Mouse (Mus musculus): ENCODE results near the gene Kalrn. TPM values are rescaled to one million over a fixed set of nuclear protein-coding genes. Genes with fewer than 3 reads are reported as not detected.
A peak's percentile ranks its signal among the peaks of the same experiment; 100 is the strongest.
"Not testable (repeated sequence)": the region's sequence is repeated elsewhere in the genome, so short reads cannot be mapped to it uniquely, and the experiment has no call there.

Kalrn gene
- polyA plus RNA-seq, 1 experiment: 309 TPM

DNA sequence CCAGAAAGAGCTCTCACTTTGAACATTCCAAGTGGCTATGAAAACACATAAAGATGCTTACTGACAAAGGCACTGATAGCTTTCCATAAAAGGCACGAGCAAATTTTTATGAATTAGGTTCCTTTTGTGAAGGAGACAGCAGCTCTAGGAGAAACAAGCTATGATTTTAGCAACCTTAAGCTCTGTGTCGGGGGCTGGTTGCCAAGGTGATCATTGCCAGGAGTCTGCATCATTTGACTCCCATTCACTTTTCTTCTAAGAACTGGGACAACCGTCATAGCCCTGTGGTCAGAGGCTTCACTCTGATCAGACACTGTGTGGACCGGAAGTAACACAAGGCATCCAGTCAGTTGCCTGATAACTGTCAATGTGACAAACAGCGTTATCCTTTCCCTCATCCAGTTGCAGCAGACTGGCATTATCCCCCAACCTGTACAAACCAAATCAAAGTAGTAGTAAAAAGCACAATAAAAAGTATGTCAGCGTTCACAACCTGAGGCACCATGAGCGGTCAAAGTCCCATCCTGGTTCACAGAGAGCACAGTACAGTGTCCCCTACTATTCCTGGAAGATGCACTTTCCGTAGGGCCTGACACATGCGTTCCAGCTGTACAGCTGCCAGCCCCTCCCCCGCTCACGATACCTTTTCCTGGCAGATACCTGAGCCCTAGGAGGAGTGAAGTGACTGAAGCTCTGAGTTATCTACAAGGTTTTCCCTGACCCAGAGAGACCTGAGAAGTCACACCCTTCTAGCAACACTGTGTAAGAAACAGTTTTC is 253.1 kb downstream of the Kalrn start:
- peaks cover 2% of the 10 kb centered on the region for H3K9me3 ChIP-seq
- no peak overlapping the region for H3K4me3 ChIP-seq (replicated peaks)
- H3K4me1 ChIP-seq: peaks cover 9% of the 10 kb centered on the region
- H3K36me3 ChIP-seq (replicated peaks; ENCODE audit: low read length): no peaks in the 10 kb centered on the region
- no peak for TF ChIP-seq FLI1 (IDR thresholded peaks at IDR 0.05; ENCODE audit: low read length)
- TF ChIP-seq GATA1 (IDR thresholded peaks at IDR 0.05; ENCODE audit: borderline replicate concordance, low read length): no peak
- H3K27me3 ChIP-seq (replicated peaks): peaks cover 52% of the 10 kb centered on the region

DNA sequence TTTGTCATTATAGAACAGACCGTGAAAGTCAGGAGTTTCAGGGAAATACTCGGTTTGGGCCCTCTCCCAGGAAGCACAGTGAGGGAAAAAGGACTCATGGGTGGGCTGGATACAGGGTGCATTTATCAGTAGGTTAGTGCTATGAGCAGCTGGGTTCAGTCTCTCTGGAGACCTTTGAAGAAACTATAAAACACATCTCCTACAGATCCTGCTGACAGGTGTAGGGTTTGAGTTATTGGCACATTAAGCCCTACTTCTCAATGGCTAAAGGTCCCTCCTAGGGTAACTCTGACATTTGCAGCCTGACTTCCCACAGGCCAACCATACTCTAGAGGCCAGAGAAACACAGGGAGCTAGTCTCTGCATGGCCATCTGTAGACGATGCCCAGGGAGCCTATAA is 256.2 kb downstream of the Kalrn start:
- Histone ChIP-seq H3K36me3 (replicated peaks; ENCODE audit: low read length) (no peaks in the 10 kb centered on the region), H3K4me1 (peaks cover 5% of the 10 kb centered on the region), H3K9me3 (peaks cover 15% of the 10 kb centered on the region), H3K4me3 (replicated peaks) (no peak overlapping the region), H3K27me3 (replicated peaks) (peaks cover 44% of the 10 kb centered on the region)
- TF ChIP-seq FLI1 (IDR thresholded peaks at IDR 0.05; ENCODE audit: low read length) (no peak), GATA1 (IDR thresholded peaks at IDR 0.05; ENCODE audit: borderline replicate concordance, low read length) (no peak)

DNA sequence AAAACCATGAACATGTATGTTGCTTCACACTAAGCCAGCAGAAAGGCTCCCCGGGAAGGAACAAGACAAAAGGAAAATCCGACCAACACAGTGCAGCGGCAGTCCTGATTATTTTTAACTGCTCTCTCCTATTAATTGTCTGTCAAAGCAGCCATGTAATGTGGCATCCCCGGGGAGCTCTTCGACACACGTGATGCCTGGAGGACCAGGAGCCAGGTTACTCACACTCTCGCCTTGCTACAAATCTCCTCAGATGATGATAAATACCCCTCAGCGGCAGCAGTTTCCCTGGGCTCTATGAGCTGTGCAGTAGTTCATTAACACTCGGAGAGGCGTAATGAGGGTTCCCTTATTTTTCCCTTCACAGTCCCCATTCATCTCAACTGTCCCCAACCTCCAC is 257.1 kb downstream of the Kalrn start:
- Histone ChIP-seq H3K9me3 (peaks cover 15% of the 10 kb centered on the region), H3K27me3 (replicated peaks) (peaks cover 49% of the 10 kb centered on the region), H3K4me1 (peaks cover 5% of the 10 kb centered on the region), H3K36me3 (replicated peaks; ENCODE audit: low read length) (no peaks in the 10 kb centered on the region), H3K4me3 (replicated peaks) (no peak overlapping the region)
- TF ChIP-seq GATA1 (IDR thresholded peaks at IDR 0.05; ENCODE audit: borderline replicate concordance, low read length): no peak

GRCm38 (mm10) chr16:34314071-34314470 is 259.3 kb downstream of the Kalrn start:
- H3K36me3 ChIP-seq (replicated peaks; ENCODE audit: low read length): no peaks in the 10 kb centered on the region
- H3K4me1 ChIP-seq: peaks cover 5% of the 10 kb centered on the region
- TF ChIP-seq GATA1 (IDR thresholded peaks at IDR 0.05; ENCODE audit: borderline replicate concordance, low read length) (no peak), FLI1 (IDR thresholded peaks at IDR 0.05; ENCODE audit: low read length) (no peak)
- peaks cover 15% of the 10 kb centered on the region for H3K9me3 ChIP-seq
- H3K4me3 ChIP-seq (replicated peaks): no peak overlapping the region
- H3K27me3 ChIP-seq (replicated peaks): peaks cover 51% of the 10 kb centered on the region

GRCm38 (mm10) chr16:34311577-34311976 is 261.8 kb downstream of the Kalrn start:
- peaks cover 15% of the 10 kb centered on the region for H3K9me3 ChIP-seq
- no peak overlapping the region for H3K4me3 ChIP-seq (replicated peaks)
- peaks cover 8% of the 10 kb centered on the region for H3K4me1 ChIP-seq
- no peak for TF ChIP-seq FLI1 (IDR thresholded peaks at IDR 0.05; ENCODE audit: low read length)
- no peak for TF ChIP-seq GATA1 (IDR thresholded peaks at IDR 0.05; ENCODE audit: borderline replicate concordance, low read length)
- peaks cover 56% of the 10 kb centered on the region for H3K27me3 ChIP-seq (replicated peaks)
- no peaks in the 10 kb centered on the region for H3K36me3 ChIP-seq (replicated peaks; ENCODE audit: low read length)

GRCm38 (mm10) chr16:34310363-34310762 is 263.0 kb downstream of the Kalrn start:
- peaks cover 62% of the 10 kb centered on the region for H3K27me3 ChIP-seq (replicated peaks)
- H3K36me3 ChIP-seq (replicated peaks; ENCODE audit: low read length): no peaks in the 10 kb centered on the region
- TF ChIP-seq GATA1 (IDR thresholded peaks at IDR 0.05; ENCODE audit: borderline replicate concordance, low read length): no peak
- TF ChIP-seq FLI1 (IDR thresholded peaks at IDR 0.05; ENCODE audit: low read length): no peak
- H3K9me3 ChIP-seq: peaks cover 15% of the 10 kb centered on the region
- no peak overlapping the region for H3K4me3 ChIP-seq (replicated peaks)
- H3K4me1 ChIP-seq: peaks cover 5% of the 10 kb centered on the region; the same call in 1 of the 2 replicates

GRCm38 (mm10) chr16:34308324-34308723 is 265.0 kb downstream of the Kalrn start:
- Histone ChIP-seq H3K4me1 (peaks cover 5% of the 10 kb centered on the region; the same call in 1 of the 2 replicates), H3K4me3 (replicated peaks) (no peak overlapping the region), H3K9me3 (no peaks in the 10 kb centered on the region), H3K27me3 (replicated peaks) (peaks cover 57% of the 10 kb centered on the region), H3K36me3 (replicated peaks; ENCODE audit: low read length) (no peaks in the 10 kb centered on the region)
- TF ChIP-seq FLI1 (IDR thresholded peaks at IDR 0.05; ENCODE audit: low read length) (no peak), GATA1 (IDR thresholded peaks at IDR 0.05; ENCODE audit: borderline replicate concordance, low read length) (no peak)

DNA sequence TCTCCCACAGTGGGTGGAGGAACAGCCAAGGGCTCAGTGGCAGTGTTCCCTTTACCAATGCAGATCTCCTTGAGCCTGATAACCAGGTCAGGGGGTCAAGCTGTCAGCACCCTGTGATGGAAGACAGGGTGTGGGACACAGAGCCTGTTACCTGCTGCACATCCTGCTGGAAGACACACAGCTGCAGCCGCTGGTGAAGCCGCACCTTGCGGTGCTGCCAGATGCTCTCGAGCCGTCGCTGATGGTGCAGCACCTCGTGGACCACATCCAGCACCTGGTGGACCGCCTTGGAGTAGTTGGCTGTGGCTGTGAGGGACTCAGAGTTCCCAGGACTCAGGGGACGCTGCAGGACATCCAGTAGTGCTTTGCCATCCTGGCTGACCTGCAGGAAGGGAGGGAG is 265.9 kb downstream of the Kalrn start:
- H3K9me3 ChIP-seq: no peaks in the 10 kb centered on the region
- peak overlapping the region; percentile 10 for H3K4me3 ChIP-seq (replicated peaks)
- TF ChIP-seq FLI1 (IDR thresholded peaks at IDR 0.05; ENCODE audit: low read length) (no peak), GATA1 (IDR thresholded peaks at IDR 0.05; ENCODE audit: borderline replicate concordance, low read length) (no peak)
- H3K27me3 ChIP-seq (replicated peaks): peaks cover 55% of the 10 kb centered on the region
- H3K36me3 ChIP-seq (replicated peaks; ENCODE audit: low read length): no peaks in the 10 kb centered on the region
- H3K4me1 ChIP-seq: peaks cover 8% of the 10 kb centered on the region

DNA sequence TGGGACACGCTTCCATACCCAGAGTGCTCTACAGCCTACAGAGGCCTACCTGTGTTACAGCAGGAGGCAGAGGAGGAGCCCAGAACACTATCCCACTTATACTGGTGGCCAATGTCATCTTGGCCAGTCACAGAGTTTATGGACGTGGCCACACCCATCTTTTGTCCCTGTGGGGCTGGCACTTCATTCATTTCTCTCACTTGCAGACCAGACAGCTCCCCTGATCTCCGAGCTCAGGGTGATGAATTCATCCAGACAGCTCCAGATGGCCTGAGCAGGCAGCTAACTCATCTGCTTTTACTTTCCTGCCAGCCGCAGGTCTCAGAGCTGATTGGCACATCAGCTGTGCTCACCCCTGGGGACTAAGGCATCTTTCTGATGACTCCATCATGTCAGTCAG is 267.7 kb downstream of the Kalrn start:
- TF ChIP-seq GATA1 (IDR thresholded peaks at IDR 0.05; ENCODE audit: borderline replicate concordance, low read length) (no peak), FLI1 (IDR thresholded peaks at IDR 0.05; ENCODE audit: low read length) (no peak)
- peaks cover 11% of the 10 kb centered on the region for H3K4me1 ChIP-seq
- H3K9me3 ChIP-seq: no peaks in the 10 kb centered on the region
- H3K27me3 ChIP-seq (replicated peaks): peaks cover 47% of the 10 kb centered on the region
- no peaks in the 10 kb centered on the region for H3K36me3 ChIP-seq (replicated peaks; ENCODE audit: low read length)
- no peak overlapping the region for H3K4me3 ChIP-seq (replicated peaks)

- not testable (repeated sequence) for H3K9me3 ChIP-seq; H3K36me3 ChIP-seq (replicated peaks; ENCODE audit: low read length); H3K4me3 ChIP-seq (replicated peaks)
- H3K4me1 ChIP-seq: peaks cover 11% of the 10 kb centered on the region
- peaks cover 44% of the 10 kb centered on the region for H3K27me3 ChIP-seq (replicated peaks)
These were observed 269.5 kb downstream of the Kalrn start for GRCm38 (mm10) chr16:34303818-34304217.

All from megakaryocyte, embryonic 14.5 days (primary cell).